Mouse (Mus musculus) small intestine, adult 2 months (tissue): ENCODE results near the gene Zfp945.

Source experiments
- CTCF ChIP-seq: fragments of 200-500 bp; IDR thresholded peaks from 2 replicates; pipeline ENCODE4 v1.5.1; 2012; ENCODE audit warnings: low read depth, mild to moderate bottlenecking, control low read depth, inconsistent platforms, low read length, moderate library complexity, mixed read lengths; ENCODE audit not compliant: insufficient replicate concordance, insufficient read length; ENCODE audit errors: extremely low read depth
- POLR2A ChIP-seq: fragments of 200-500 bp; IDR thresholded peaks from 2 replicates; pipeline ENCODE4 v1.6.1; 2012; ENCODE audit warnings: low read depth, mild to moderate bottlenecking, control low read depth, inconsistent platforms, low read length, moderate library complexity

DNA sequence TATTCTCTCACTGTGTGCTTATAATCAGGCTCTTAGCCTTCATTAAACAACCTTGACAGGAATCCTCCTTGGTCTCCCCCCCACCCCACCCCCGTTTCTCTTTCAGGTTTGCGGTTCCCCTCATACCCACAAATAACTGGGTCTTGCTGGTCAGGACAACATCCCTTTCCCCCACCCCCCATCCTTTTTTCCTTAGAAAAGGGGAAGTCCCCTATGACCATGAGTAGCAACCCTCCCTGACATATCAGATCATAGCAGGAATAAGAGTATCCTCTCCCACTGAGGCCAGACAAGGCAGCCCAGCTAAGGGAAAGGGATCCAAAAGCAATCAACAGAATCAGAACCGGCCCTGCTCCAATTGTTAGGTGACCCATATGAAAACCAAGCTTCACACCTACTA is 21.4 kb upstream of the Zfp945 start:
- no peak for TF ChIP-seq CTCF
- no peak for TF ChIP-seq POLR2A
